Mouse (Mus musculus) gastrocnemius, adult 18-20 months (tissue): ENCODE data around the gene Fam169b. TPM values are rescaled to one million over a fixed set of nuclear protein-coding genes. Genes with fewer than 3 reads are reported as not detected.
"Not testable (repeated sequence)": the region's sequence is repeated elsewhere in the genome, so short reads cannot be mapped to it uniquely, and the experiment has no call there.

ENCODE experiments used
- DNase-seq: peaks from one replicate; pipeline ENCODE4 v3.0.0; 2021; ENCODE audit warnings: low spot score
- total RNA-seq, 2 experiments: library from RNA; stranded (reverse); gene quantifications; 2 replicates each; pipeline ENCODE4 v1.2.3; 2021

Gene Fam169b
- total RNA-seq, 2 experiments from 2014 or later: 0.14 to 0.23 TPM

DNA sequence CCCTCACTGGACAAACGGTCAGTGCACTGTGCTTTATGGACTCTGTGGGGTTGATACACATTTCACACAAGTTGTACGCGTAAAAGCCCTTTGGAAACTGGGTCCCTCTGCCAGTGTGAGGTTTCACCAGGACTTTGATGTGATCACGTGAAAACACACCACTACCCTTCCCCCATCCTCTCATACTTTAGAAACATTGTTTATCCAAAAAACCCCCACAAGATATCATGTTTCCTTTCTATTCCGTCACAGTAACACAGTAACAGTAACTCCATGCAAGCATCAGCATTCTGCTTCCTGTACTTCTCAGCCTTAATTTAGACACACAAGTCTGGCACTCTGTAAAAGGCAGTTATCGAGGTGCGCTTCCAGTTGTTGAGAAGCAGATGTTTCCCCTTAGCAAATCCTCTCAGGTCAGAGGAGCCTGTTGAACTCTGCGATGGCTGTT is 12.2 kb downstream of the Fam169b start:
- DNase-seq: no peak

DNA sequence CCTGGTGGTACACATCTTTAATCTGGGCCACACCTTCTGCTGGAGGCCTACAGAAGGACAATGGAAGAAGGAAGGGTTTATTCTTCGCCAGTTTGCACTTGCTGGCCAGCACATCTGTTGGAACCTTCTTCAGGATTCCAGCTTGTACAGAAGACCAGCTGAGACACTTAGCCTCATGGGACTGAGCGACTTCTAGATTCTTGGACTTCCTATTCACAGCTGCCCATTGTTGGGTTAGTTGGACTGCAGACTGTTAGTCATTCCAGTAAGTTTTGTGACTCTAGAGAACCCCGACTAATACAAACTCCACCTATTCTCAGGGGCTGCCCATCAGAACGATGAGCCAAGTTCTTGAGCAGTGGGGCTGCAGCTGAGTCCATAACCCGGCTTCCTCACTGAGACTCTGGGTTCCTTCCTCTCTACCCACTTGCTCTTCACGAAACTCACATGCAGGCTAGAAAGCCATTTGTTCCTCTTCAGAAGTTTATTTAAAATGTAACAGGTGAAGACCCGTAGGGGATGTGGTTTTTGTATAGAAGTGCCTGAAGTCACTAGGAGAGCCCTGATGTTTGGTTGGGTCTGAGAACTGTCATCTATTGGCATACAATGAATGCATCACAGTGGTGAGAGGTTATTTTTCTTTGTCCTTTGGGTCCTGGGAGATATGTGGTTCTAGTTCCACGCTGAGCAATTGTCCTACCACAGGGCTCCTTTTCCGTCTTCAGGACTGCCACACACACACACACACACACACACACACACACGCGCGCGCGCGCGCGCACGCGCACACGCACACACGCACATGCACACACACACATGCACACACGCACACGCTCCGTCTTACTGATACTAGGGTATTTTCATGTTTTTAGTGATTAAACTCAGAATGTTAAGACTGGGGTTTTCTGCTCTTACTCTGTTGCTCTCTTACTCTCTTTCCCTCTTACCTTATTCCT is 13.2 kb downstream of the Fam169b start:
- peak; percentile 8 for DNase-seq

DNA sequence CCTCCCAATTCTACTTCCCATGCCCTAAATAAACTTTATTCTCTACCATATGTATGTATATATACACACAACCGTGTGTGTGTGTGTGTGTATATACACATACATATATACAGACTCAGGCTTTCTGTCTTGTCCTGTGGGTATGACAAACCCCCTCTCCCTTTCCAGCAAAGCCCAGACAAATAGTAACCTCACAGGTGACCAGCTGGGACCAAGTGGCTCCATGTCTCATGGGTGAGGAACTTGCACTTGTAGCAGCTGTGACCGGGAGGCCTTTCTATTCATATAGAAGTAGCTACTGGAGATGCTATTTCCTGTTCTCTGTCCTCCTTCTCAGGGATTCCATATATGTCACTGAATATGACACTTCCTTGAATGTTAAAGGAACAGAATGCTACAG is 13.9 kb downstream of the Fam169b start:
- DNase-seq: no peak

GRCm38 (mm10) chr7:68288000-68288399 is 14.4 kb downstream of the Fam169b start:
- DNase-seq: not testable (repeated sequence)

DNA sequence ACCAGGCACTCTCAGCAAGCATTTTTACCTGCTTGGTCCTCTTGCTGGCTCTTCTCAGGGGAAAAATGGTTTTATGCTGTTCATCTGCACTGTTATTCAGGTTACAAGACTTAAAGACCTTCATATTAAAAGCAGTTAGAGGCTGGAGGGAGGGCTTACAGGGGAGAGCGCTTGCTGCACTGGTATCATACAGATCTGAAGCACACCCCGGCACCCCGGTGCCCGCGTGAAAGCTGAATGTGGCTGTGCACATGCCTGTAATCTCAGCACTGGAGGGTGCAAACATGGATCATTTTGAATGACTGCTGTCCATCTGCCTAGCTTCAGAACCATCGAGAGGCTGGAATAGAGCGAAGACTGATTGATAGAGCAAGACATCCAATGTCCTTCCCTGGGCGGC is 15.4 kb downstream of the Fam169b start:
- DNase-seq: no peak

- DNase-seq: no peak
Observed at GRCm38 (mm10) chr7:68291603-68292002, 18.0 kb downstream of the Fam169b start.

DNA sequence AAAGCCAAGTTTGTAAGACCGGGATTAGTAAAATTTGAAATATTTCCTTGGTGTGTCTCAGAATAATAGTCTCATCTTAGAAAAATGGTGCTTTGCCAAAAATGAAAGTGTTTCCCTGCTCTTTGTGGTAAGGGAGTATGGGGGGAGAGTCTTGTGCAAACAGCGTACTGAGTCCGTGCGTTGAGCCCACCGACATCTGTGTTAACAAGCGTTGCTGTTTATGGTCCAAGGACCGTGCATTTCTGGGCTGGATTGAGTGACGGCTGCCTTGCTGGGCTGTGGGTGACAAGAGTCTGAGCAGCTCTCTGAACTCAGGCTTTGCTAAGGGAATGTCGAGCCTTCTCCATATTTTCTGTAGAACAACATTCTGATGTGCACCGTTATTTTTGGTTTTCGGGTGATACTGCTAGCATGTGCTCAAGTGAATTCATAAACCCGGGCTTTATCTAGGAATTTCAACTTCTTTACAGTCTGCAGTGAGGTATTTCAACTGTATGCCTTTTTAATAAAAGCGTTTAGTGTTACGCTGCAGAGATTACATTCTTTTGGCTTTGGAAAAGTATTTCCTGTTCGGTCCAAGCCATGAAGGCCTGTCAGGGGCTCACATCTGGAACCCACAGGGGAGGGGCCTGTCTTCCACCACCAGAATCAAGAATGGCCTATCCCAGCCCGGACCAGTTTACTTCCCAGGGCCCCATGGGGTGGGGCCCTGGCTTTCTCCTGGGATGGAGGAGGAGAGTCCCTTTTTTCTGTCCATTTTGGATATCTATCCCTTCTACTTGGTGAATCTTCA is 20.6 kb downstream of the Fam169b start:
- no peak for DNase-seq

GRCm38 (mm10) chr7:68296487-68296886 is 22.8 kb downstream of the Fam169b start:
- no peak for DNase-seq

- no peak for DNase-seq
Observed at GRCm38 (mm10) chr7:68298381-68299076, 24.9 kb downstream of the Fam169b start.

DNA sequence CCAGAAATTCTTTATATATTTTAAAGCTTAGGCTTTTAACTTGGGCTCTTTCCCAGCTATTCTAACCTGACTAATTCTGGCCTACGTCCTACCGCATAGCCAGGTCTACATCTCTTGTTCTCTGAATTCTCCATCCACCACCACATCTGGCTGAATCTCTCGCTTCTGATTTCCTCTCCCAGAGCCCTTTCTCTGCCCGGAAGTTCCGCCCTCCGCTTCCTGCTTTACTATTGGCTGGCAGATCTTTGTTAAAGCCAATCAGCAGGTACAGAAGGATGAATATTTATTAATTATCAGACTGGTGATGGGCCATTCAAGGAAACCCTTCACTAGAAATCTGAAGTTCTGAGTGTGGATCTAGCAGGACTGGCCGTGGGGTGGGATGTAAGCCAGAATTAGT is 27.5 kb downstream of the Fam169b start:
- DNase-seq: no peak

GRCm38 (mm10) chr7:68302586-68303433 is 29.2 kb downstream of the Fam169b start:
- DNase-seq: peak; percentile 78

GRCm38 (mm10) chr7:68303685-68304084 is 30.0 kb downstream of the Fam169b start:
- no peak for DNase-seq

GRCm38 (mm10) chr7:68305781-68306575 is 32.3 kb downstream of the Fam169b start:
- DNase-seq: no peak

- DNase-seq: no peak
Observed at GRCm38 (mm10) chr7:68306756-68307155, 33.1 kb downstream of the Fam169b start.

DNA sequence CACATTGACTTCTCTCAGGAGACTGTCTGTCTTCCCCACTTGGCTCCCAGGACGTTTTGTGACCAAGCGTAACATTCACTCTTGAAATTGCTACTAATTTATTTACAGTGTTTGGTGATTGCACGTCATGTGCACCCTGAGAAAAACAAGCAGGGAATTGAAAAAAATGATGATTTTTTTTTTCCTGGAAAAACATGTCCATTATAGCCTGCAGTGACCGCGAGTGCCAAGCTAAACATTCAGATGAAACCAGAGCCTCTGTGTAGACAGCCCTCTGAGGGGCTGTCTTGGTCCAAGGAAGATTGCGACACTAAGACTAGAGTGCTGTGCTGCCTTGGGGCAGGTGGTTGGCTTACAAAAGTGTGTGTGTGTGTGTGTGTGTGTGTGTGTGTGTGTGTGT is 37.8 kb downstream of the Fam169b start:
- DNase-seq: peak; percentile 28

DNA sequence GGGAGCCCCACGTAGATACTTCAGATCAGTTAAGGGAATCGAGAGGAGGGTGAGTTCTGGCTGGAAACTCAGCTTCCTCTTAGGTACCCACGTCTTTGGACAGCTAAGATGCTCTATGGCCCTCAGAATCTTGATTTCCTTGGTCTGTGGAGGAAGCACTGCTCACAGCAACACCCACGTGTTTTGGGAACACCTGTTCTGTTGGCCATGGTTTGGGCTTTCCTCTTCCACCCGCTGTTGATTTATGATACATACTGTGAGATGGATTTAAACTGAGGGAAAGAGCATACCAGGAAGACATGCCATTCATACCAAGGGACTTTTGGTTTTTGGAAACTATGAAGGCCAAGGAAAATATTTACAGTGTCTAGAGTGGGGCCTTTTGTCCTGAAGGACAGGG is 38.8 kb downstream of the Fam169b start:
- no peak for DNase-seq

GRCm38 (mm10) chr7:68313038-68313782 is 39.6 kb downstream of the Fam169b start:
- no peak for DNase-seq

- DNase-seq: no peak
Observed at GRCm38 (mm10) chr7:68314286-68314685, 40.6 kb downstream of the Fam169b start.

- no peak for DNase-seq
Observed at GRCm38 (mm10) chr7:68315068-68315467, 41.4 kb downstream of the Fam169b start.
